Mouse (Mus musculus) forebrain, embryonic 12.5 days (tissue): Measurements from ENCODE around the gene Kdm5a. TPM values are rescaled to one million over a fixed set of nuclear protein-coding genes. Genes with fewer than 3 reads are reported as not detected.

ENCODE experiments used
- ATAC-seq: fragments of 200-750 bp; cut with Nextera tagmentation; 2 replicates; pipeline ENCODE4 v1.8.0; 2017; ENCODE audit warnings: moderate TSS enrichment; ENCODE audit not compliant: low FRiP score
- H3K27ac ChIP-seq: fragments of 300-500 bp; sonication (generic); 2 replicates; pipeline ENCODE4 v1.5.1; 2016; ENCODE audit warnings: mild to moderate bottlenecking
- H3K27me3 ChIP-seq: fragments of 300-500 bp; sonication (generic); 2 replicates; pipeline ENCODE4 v1.6.1; 2016; ENCODE audit warnings: mild to moderate bottlenecking
- H3K36me3 ChIP-seq: fragments of 300-500 bp; sonication (generic); replicated peaks from 2 replicates; pipeline ENCODE4 v1.6.1; 2016; ENCODE audit warnings: mild to moderate bottlenecking
- H3K4me1 ChIP-seq: fragments of 300-500 bp; sonication (generic); 2 replicates; pipeline ENCODE4 v1.6.1; 2016
- H3K4me2 ChIP-seq: fragments of 300-500 bp; sonication (generic); 2 replicates; pipeline ENCODE4 v1.6.1; 2016; ENCODE audit warnings: mild to moderate bottlenecking, moderate library complexity
- H3K4me3 ChIP-seq: fragments of 300-500 bp; sonication (generic); replicated peaks from 2 replicates; pipeline ENCODE4 v1.5.1; 2016; ENCODE audit warnings: mild to moderate bottlenecking
- H3K9ac ChIP-seq: fragments of 300-500 bp; sonication (generic); 2 replicates; pipeline ENCODE4 v1.6.1; 2016; ENCODE audit warnings: mild to moderate bottlenecking
- H3K9me3 ChIP-seq: fragments of 300-500 bp; sonication (generic); 2 replicates; pipeline ENCODE4 v1.6.1; 2016
- WGBS: fragments of 180-500 bp; shearing (Covaris S2); methylation state at CpG from one replicate; pipeline ENCODE4 v1.1.7; 2016; 5-methylcytosine and 5-hydroxymethylcytosine counted together
- polyA plus RNA-seq: library from polyadenylated mRNA; unstranded; fragments of >200 nt; fragmentation: Nextera tagmentation; extraction: Ambion mirVana; gene quantifications from 2 replicates; pipeline ENCODE4 v1.2.1, GENCODE M21; 2016

Gene Kdm5a
- polyA plus RNA-seq, 1 experiment from 2014 or later = 60.6 TPM

DNA sequence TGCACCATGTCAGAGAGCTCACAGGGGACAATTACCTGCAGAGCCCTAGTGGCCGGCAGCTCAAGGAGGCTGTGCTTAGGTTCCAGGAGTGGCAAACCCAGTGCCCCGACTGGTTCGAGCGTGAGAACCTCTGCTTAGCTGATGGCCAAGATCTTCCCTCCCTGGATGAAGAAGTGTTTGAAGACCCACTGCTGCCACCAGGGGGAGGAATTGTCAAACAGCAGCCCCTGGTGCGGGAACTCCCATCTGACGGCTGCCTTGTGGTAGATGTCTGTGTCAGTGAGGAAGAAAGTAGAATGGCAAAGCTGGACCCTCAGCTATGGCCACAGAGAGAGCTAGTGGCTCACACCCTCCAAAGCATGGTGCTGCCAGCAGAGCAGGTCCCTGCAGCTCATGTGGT, 117.6 kb downstream of the Kdm5a start:
- Histone ChIP-seq H3K4me3 (no peak overlapping the region), H3K9ac (no peak overlapping the region), H3K36me3 (peaks cover 10% of the 10 kb centered on the region; the same call in 1 of the 2 replicates), H3K9me3 (no peaks in the 10 kb centered on the region), H3K27me3 (0 out of 2 replicates have a peak, but pooled peaks cover 2% of the 10 kb centered on the region), H3K27ac (no peak overlapping the region), H3K4me2 (no peak overlapping the region), H3K4me1 (peaks cover 6% of the 10 kb centered on the region)
- 90% methylated on average over 6 of the region's 6 CpGs for WGBS
- ATAC-seq = no peak

DNA sequence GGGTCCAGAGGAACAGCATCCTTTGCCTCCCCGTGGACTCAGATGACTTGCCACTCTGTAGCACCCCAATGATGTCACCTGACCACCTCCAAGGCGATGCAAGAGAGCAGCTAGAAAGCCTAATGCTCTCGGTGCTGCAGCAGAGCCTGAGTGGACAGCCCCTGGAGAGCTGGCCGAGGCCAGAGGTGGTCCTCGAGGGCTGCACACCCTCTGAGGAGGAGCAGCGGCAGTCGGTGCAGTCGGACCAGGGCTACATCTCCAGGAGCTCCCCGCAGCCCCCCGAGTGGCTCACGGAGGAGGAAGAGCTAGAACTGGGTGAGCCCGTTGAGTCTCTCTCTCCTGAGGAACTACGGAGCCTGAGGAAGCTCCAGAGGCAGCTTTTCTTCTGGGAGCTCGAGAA, 118.1 kb downstream of the Kdm5a start:
- Histone ChIP-seq H3K4me2 (no peak overlapping the region), H3K27ac (no peak overlapping the region), H3K9me3 (no peaks in the 10 kb centered on the region), H3K27me3 (0 out of 2 replicates have a peak, but pooled peaks cover 2% of the 10 kb centered on the region), H3K4me1 (peaks cover 6% of the 10 kb centered on the region), H3K36me3 (peaks cover 10% of the 10 kb centered on the region; the same call in 1 of the 2 replicates), H3K9ac (no peak overlapping the region), H3K4me3 (no peak overlapping the region)
- ATAC-seq = no peak
- 91% methylated on average over 14 of the region's 14 CpGs for WGBS

DNA sequence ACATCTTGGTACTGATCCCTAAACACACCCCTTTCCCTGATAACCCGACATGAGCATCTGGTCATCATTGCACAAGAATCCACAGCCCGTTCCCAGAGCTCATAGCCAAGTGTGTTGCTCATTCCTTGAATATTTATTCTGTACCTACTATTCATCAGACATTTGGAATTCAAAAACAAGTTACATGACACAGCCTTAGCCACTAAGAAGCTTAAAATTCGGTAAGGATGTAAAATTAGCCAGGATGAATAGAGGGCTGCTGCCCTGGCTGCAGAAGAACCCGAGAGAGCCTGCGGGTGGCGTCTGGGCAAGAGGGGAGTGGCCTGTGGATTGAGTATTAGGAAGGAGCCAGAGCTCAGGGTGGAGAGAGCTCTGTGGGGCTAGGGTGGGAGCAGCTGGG, 118.8 kb downstream of the Kdm5a start:
- Histone ChIP-seq H3K27ac (no peak overlapping the region), H3K36me3 (peaks cover 10% of the 10 kb centered on the region; the same call in 1 of the 2 replicates), H3K4me2 (no peak overlapping the region), H3K9ac (no peak overlapping the region), H3K4me3 (no peak overlapping the region), H3K9me3 (no peaks in the 10 kb centered on the region), H3K27me3 (0 out of 2 replicates have a peak, but pooled peaks cover 2% of the 10 kb centered on the region), H3K4me1 (peaks cover 6% of the 10 kb centered on the region)
- no peak for ATAC-seq
- 41% methylated on average over 6 of the region's 6 CpGs for WGBS

DNA sequence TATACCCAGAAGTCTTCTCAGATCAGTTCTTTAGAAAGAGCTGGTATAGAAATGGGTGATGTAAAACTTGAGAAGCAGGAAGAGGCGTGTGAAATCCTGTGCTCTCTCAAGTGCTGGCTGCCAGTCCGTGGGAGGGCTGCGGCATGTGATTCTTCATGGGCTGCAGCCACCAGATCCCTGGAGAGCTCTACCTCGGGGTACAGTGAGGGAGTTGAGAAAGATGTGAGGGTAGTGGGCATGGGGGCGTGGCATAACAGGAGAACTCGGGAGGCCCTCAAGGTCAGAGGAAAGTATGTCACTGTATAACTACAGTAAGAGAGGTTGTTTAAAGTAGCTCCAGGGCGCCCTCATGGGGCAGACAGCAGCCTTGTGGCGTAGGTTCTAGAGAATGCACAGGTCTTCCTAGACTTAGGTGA, 119.3 kb downstream of the Kdm5a start:
- Histone ChIP-seq H3K27ac (no peak overlapping the region), H3K9me3 (no peaks in the 10 kb centered on the region), H3K27me3 (0 out of 2 replicates have a peak, but pooled peaks cover 2% of the 10 kb centered on the region), H3K4me2 (no peak overlapping the region), H3K4me1 (peaks cover 6% of the 10 kb centered on the region), H3K4me3 (no peak overlapping the region), H3K9ac (no peak overlapping the region), H3K36me3 (peaks cover 10% of the 10 kb centered on the region; the same call in 1 of the 2 replicates)
- WGBS = 35% methylated on average over 8 of the region's 8 CpGs
- ATAC-seq = no peak

DNA sequence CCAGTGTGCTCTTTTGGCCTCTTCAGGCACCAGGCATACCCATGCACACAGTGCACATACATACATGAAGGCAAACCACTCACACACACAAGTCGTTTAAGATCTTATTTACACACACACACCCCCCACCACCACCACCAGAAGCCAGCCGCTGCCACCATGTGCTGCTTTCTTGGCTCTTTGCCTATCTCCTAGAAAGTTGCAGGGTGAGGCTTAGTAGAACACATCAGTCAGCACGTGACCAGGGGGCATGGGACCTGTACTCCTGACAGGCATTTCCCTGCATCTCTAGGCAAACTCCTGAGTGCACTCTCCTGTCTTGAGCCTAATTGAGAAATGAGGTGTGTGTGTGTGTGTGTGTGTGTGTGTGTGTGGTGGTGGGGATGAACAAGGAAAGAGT, 121.1 kb downstream of the Kdm5a start:
- H3K9me3 ChIP-seq = no peaks in the 10 kb centered on the region
- 80% methylated on average over 3 of the region's 3 CpGs for WGBS
- no peak overlapping the region for H3K9ac ChIP-seq
- peaks cover 8% of the 10 kb centered on the region for H3K4me1 ChIP-seq
- H3K36me3 ChIP-seq = peaks cover 10% of the 10 kb centered on the region; the same call in 1 of the 2 replicates
- H3K4me2 ChIP-seq = no peak overlapping the region
- H3K27ac ChIP-seq = no peak overlapping the region
- no peak overlapping the region for H3K4me3 ChIP-seq
- no peak for ATAC-seq
- H3K27me3 ChIP-seq = 0 out of 2 replicates have a peak, but pooled peaks cover 2% of the 10 kb centered on the region

DNA sequence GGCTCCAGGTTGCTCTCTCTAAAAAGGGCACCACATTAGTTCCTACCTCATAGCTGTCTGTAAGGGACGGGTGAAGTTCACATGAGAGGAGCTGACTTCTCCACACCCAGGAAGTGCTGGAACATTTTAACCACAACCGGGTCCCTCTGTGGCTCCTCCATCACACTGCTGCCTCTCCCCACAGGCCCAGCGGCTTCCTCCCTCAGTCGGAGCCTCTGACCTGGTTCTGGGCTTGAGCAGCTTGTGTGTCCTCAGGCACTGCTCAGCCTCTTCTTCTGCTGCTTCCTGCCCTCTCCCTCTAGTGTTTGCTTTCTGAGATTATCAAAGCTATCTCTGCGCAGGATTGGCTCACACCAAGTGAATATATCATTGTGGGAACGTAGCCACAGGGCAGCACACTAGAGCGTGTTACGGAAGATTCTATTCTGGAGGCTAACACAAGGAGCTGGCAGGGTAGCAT, 122.2 kb downstream of the Kdm5a start:
- no peak for ATAC-seq
- 76% methylated on average over 8 of the region's 8 CpGs for WGBS
- Histone ChIP-seq H3K27me3 (0 out of 2 replicates have a peak, but pooled peaks cover 2% of the 10 kb centered on the region), H3K9ac (no peak overlapping the region), H3K36me3 (peaks cover 7% of the 10 kb centered on the region; the same call in 1 of the 2 replicates), H3K4me1 (peaks cover 18% of the 10 kb centered on the region), H3K4me3 (no peak overlapping the region), H3K4me2 (no peak overlapping the region), H3K27ac (no peak overlapping the region), H3K9me3 (no peaks in the 10 kb centered on the region)

DNA sequence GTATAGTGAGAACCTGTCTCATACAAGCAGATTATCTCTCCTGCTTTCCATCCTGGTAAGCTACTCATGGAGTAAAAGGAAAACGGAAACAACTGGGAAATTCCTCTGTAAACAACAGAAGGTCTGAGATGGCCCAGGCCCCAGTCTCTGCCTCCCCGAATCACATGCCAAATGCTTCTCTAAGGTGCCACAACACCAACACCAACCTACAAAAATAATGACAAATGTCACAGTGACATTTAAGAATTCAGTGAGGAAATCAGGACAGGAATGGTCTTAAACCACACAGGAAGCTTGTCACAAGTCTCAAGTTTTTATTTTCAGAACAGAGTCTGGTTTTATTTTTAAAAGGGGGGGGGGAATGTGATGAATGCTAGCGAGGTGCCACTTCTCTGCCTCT, 124.7 kb downstream of the Kdm5a start:
- H3K9ac ChIP-seq = no peak overlapping the region
- H3K4me2 ChIP-seq = no peak overlapping the region
- no peaks in the 10 kb centered on the region for H3K9me3 ChIP-seq
- no peak overlapping the region for H3K4me3 ChIP-seq
- 79% methylated on average over 3 of the region's 3 CpGs for WGBS
- no peak overlapping the region for H3K27ac ChIP-seq
- ATAC-seq = no peak
- H3K36me3 ChIP-seq = no peaks in the 10 kb centered on the region
- H3K4me1 ChIP-seq = peaks cover 31% of the 10 kb centered on the region
- peaks cover 23% of the 10 kb centered on the region for H3K27me3 ChIP-seq

DNA sequence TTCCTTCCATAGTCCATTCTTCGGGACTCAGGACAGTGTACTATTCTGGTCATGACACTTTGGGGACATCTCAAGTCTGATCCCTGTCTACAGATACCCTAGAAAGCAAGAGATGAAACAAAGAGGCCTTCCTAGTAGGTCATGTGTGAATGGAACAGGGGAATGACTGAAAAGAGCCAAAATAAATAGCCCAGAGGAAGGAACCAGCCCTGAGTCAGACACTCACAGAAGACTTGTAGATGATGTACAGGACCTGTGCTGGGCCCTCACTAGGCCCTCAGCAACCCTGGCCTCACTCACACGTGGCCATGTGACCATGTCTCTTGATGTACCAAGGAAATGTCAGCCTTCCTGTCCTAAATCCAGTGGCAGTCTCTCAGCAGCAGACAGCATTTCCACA, 125.5 kb downstream of the Kdm5a start:
- H3K27me3 ChIP-seq = peaks cover 25% of the 10 kb centered on the region
- ATAC-seq = no peak
- no peak overlapping the region for H3K4me3 ChIP-seq
- no peak overlapping the region for H3K27ac ChIP-seq
- no peak overlapping the region for H3K9ac ChIP-seq
- no peaks in the 10 kb centered on the region for H3K36me3 ChIP-seq
- H3K4me1 ChIP-seq = peaks cover 38% of the 10 kb centered on the region
- no peaks in the 10 kb centered on the region for H3K9me3 ChIP-seq
- 72% methylated on average over 2 of the region's 2 CpGs for WGBS
- H3K4me2 ChIP-seq = no peak overlapping the region

DNA sequence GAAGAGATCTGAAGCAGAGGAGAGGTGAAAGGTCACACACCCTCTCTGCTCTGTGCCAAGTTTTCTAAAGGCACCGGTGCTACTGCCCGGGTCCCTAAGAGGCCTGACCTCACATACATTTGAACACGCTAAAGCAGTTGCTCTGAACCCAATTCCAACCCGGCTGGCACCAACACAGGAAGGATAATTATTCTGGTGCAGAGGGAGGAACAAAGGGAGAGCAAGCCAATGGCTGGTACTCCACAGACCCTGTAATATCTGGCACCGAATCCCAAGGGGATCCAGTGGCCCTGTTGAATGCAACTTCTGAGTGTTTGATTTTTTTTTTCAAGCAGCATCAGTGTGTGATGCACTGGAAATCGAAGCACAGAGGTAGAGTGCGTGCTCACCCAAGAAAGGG, 127.1 kb downstream of the Kdm5a start:
- Histone ChIP-seq H3K27ac (no peak overlapping the region), H3K9ac (no peak overlapping the region), H3K9me3 (no peaks in the 10 kb centered on the region), H3K4me1 (peaks cover 41% of the 10 kb centered on the region), H3K4me3 (no peak overlapping the region), H3K4me2 (peak overlapping the region; percentile 81), H3K27me3 (peaks cover 29% of the 10 kb centered on the region), H3K36me3 (no peaks in the 10 kb centered on the region)
- no peak for ATAC-seq
- whole genome bisulfite sequencing = 47% methylated on average over 7 of the region's 7 CpGs

DNA sequence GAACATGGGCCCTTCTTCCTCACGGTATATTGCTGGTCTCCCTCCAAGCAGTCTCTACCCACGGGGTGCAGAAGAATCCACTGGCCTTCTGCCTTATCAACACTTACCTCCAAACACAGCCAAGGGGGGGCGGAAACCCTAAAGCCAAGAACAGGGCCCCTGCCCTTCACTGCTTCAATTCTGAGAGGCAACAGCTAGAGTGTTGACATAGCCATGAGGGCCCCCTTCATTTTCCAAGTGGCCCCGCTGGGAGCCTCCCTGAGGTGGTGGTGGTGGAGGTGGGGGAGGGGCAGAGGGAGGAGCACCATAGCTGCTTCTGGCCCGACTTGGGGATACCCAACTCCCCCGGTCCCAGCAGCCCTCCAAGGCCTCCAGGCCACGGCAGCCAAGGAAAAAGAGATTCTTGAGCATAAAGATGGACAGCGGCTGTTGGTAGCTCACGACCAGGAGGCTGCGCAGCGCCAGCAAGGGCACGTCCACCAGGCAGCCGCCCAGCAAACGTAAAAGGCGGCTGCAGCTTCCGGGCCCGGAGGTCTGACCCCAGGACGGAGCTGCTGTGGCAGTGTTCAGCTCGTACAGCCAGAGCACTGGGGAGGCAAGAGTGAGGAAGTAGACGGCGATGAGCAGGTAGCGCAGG, 128.1 kb downstream of the Kdm5a start:
- Histone ChIP-seq H3K4me2 (peak overlapping the region; percentile 81), H3K4me3 (peak overlapping the region; percentile 74), H3K9me3 (no peaks in the 10 kb centered on the region), H3K4me1 (peaks cover 41% of the 10 kb centered on the region), H3K27ac (no peak overlapping the region), H3K9ac (peak overlapping the region; percentile 78), H3K36me3 (no peaks in the 10 kb centered on the region), H3K27me3 (peaks cover 29% of the 10 kb centered on the region)
- 13% methylated on average over 22 of the region's 22 CpGs for WGBS
- peak; percentile 1; the same call in 1 of the 2 replicates for ATAC-seq

DNA sequence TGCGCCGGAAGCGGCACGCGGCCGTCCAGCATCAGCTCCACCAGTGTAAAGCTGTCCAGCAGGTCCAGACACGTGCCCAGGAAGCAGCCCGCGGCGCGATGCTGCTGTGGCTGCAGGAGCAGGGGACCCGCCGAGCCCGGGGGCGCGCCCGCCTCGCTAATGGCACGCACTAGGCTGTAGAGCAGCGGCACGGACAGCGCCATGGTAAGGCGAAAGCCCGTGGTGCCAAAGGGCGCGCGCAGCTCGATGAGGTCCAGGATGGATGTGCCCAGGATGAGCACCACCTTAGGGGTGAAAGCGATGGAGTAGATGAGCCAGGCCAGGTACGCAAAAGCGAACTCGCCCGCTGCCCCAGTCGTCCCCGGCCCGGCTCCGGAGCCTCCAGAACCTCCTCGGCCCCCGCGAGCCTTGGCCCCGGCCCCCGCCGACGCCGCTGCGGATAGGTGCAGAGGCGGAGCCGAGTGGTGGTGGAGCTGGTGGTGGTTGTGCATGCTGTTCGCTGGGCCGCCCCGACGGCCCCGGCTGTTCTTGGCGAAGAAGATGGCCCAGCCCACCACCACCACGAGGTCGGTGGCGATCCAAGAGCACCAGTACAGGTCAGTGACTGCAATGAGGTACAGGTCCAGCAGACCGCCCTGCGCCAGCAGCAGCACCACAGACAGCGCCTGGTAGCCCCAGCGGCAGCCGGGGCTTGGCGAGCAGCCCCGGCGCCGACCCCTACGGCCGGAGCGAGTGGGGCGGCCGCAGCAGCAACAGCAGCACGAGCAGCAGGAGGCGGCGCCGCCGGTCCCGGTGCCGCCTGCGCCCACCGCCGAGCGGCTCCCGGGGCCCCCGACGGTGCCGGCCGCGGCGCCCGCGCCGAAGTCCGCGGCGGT, 128.8 kb downstream of the Kdm5a start:
- H3K9ac ChIP-seq = peak overlapping the region; percentile 78
- H3K27ac ChIP-seq = peak overlapping the region; percentile 94
- H3K4me1 ChIP-seq = peaks cover 41% of the 10 kb centered on the region
- H3K4me3 ChIP-seq = peak overlapping the region; percentile 74
- H3K27me3 ChIP-seq = peaks cover 29% of the 10 kb centered on the region
- peak; percentile 12 for ATAC-seq
- no peaks in the 10 kb centered on the region for H3K9me3 ChIP-seq
- H3K36me3 ChIP-seq = no peaks in the 10 kb centered on the region
- H3K4me2 ChIP-seq = peak overlapping the region; percentile 81
- WGBS = under 1% methylated on average over 95 of the region's 95 CpGs

DNA sequence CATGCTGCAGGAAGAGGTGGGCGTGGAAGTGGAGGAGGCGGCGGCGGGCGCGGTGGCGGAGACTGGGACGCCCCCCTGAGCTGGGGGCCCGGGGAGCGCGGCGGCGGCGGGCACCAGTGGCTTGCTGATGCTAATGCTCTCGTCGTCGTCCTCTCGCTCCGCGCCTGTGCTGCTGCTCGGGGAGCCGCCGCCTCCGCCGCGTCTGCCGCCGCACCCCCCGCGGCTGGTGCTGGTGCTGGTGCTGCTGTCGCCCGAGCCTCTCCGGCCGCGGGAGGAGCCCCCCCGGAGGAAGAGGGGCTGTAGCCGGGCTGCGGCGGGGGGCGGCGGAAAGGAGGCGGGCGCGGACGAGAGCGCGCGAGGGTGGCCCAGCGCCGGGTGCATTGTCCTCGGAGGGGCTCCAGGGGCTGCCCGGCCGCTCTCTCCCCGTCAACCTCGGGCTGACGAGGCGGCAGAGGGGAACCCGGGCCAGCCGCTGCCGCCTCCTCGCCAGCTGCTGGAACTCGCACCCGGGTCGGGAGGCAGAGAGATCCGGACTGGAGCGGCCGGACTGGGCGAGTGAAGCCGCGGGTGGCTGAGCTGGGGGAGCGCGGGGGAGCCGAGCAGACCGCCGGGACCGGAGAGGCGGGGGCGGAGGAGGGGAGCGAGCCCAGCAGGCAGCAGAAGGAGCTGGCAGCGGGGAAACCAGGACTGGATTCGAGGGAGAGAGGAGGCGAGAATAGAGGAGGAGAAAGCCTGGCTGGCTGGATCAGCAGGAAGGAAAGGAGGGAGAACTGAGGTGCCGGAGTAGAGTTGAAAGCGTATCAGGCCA, 129.7 kb downstream of the Kdm5a start, which contains the start of gene Tmem121b:
TSS of gene Tmem121b (minus strand) at position 434 of the 808 bp plus-strand sequence.
- H3K4me3 ChIP-seq = peak within 1 kb of the TSS; percentile 74
- WGBS = under 1% methylated on average over 53 of the region's 84 CpGs
- H3K27ac ChIP-seq = peak within 1 kb of the TSS; percentile 94
- ATAC-seq = peak; percentile 91
- H3K4me2 ChIP-seq = peak within 1 kb of the TSS; percentile 81
- H3K36me3 ChIP-seq = no peaks in the 10 kb centered on the region
- H3K4me1 ChIP-seq = peaks cover 41% of the 10 kb centered on the region
- H3K9ac ChIP-seq = peak within 1 kb of the TSS; percentile 78
- no peaks in the 10 kb centered on the region for H3K9me3 ChIP-seq
- H3K27me3 ChIP-seq = peaks cover 29% of the 10 kb centered on the region
